Mouse (Mus musculus): ENCODE data around the gene Pxdc1.

Pxdc1 gene

GRCm38 (mm10) chr13:34651474-34651991 is 1.8 kb downstream of the Pxdc1 start:
- DNase-seq (ENCODE audit: low spot score): no peak

- DNase-seq (ENCODE audit: low spot score): peak; percentile 29
Observed at GRCm38 (mm10) chr13:34650953-34651352, 2.3 kb downstream of the Pxdc1 start.

- no peak for DNase-seq (ENCODE audit: low spot score)
Observed at GRCm38 (mm10) chr13:34650371-34650770, 2.9 kb downstream of the Pxdc1 start.

GRCm38 (mm10) chr13:34647751-34648150 is 5.5 kb downstream of the Pxdc1 start:
- DNase-seq (ENCODE audit: low spot score): no peak

- DNase-seq (ENCODE audit: low spot score): no peak
Observed at GRCm38 (mm10) chr13:34647221-34647620, 6.1 kb downstream of the Pxdc1 start.

GRCm38 (mm10) chr13:34646240-34646750 is 7.0 kb downstream of the Pxdc1 start:
- DNase-seq (ENCODE audit: low spot score): no peak

GRCm38 (mm10) chr13:34645519-34645918 is 7.8 kb downstream of the Pxdc1 start:
- DNase-seq (ENCODE audit: low spot score): no peak

GRCm38 (mm10) chr13:34644401-34644800 is 8.9 kb downstream of the Pxdc1 start:
- DNase-seq (ENCODE audit: low spot score): no peak

- no peak for DNase-seq (ENCODE audit: low spot score)
Observed at GRCm38 (mm10) chr13:34643926-34644325, 9.4 kb downstream of the Pxdc1 start.

GRCm38 (mm10) chr13:34642941-34643875 is 10.1 kb downstream of the Pxdc1 start:
- DNase-seq (ENCODE audit: low spot score): peak; percentile 62

GRCm38 (mm10) chr13:34641066-34641465 is 12.2 kb downstream of the Pxdc1 start:
- no peak for DNase-seq (ENCODE audit: low spot score)

- DNase-seq (ENCODE audit: low spot score): peak; percentile 49
Observed at GRCm38 (mm10) chr13:34635978-34636377, 17.3 kb downstream of the Pxdc1 start.

- no peak for DNase-seq (ENCODE audit: low spot score)
Observed at GRCm38 (mm10) chr13:34630319-34630718, 23.0 kb downstream of the Pxdc1 start.

- DNase-seq (ENCODE audit: low spot score): no peak
Observed at GRCm38 (mm10) chr13:34629741-34630140, 23.5 kb downstream of the Pxdc1 start.

GRCm38 (mm10) chr13:34627446-34627845 is 25.8 kb downstream of the Pxdc1 start:
- no peak for DNase-seq (ENCODE audit: low spot score)

GRCm38 (mm10) chr13:34624414-34624813 is 28.9 kb downstream of the Pxdc1 start:
- no peak for DNase-seq (ENCODE audit: low spot score)

- DNase-seq (ENCODE audit: low spot score): no peak
Observed at GRCm38 (mm10) chr13:34612402-34612801, 40.9 kb downstream of the Pxdc1 start.

GRCm38 (mm10) chr13:34609711-34610110 is 43.6 kb downstream of the Pxdc1 start:
- no peak for DNase-seq (ENCODE audit: low spot score)

GRCm38 (mm10) chr13:34607079-34607478 is 46.2 kb downstream of the Pxdc1 start:
- DNase-seq (ENCODE audit: low spot score): no peak

- DNase-seq (ENCODE audit: low spot score): no peak
Observed at GRCm38 (mm10) chr13:34605884-34606283, 47.4 kb downstream of the Pxdc1 start.

- DNase-seq (ENCODE audit: low spot score): no peak
Observed at GRCm38 (mm10) chr13:34605206-34605605, 48.1 kb downstream of the Pxdc1 start.

GRCm38 (mm10) chr13:34604406-34604805 is 48.9 kb downstream of the Pxdc1 start:
- DNase-seq (ENCODE audit: low spot score): no peak

- DNase-seq (ENCODE audit: low spot score): no peak
Observed at GRCm38 (mm10) chr13:34602757-34603156, 50.5 kb downstream of the Pxdc1 start.

Data from ovary, postnatal 14 days (tissue).